Mouse (Mus musculus) CH12.LX (cell line): ENCODE results near the gene Ppan. TPM values are rescaled to one million over a fixed set of nuclear protein-coding genes. Genes with fewer than 3 reads are reported as not detected.

ENCODE experiments used
- DNase-seq: peaks from one replicate; pipeline ENCODE4 v3.0.0-alpha.2; 2013; ENCODE audit errors: extremely low read depth
- H3K27ac ChIP-seq: 2 replicates; pipeline ENCODE4 v1.5.1; 2012; ENCODE audit warnings: low read depth, mild to moderate bottlenecking, control low read depth, moderate library complexity; ENCODE audit not compliant: insufficient read depth
- H3K27me3 ChIP-seq: replicated peaks from 2 replicates; pipeline ENCODE3; 2012; ENCODE audit warnings: inconsistent platforms
- H3K36me3 ChIP-seq, 2 experiments: replicated peaks in 1 of 2; 2 replicates each; pipeline versions ENCODE3 to v1.6.1; 2012; ENCODE audit warnings: inconsistent platforms in 1 of 2, low read length in 1 of 2, mild to moderate bottlenecking in 1 of 2, mixed read lengths in 1 of 2, moderate library complexity in 1 of 2; ENCODE audit not compliant: control insufficient read depth in 1 of 2, insufficient read depth in 1 of 2
- H3K4me1 ChIP-seq, 2 experiments: 2 replicates each; pipeline ENCODE4 v1.6.1; 2012; ENCODE audit warnings: inconsistent platforms in 1 of 2, moderate library complexity in 1 of 2; ENCODE audit not compliant: insufficient read depth in 2 of 2, control insufficient read depth in 1 of 2
- H3K4me2 ChIP-seq: 2 replicates; pipeline ENCODE4 v1.6.1; 2012; ENCODE audit warnings: low read depth, mild to moderate bottlenecking, control low read depth; ENCODE audit not compliant: poor library complexity, insufficient read depth, severe bottlenecking
- H3K4me3 ChIP-seq, 3 experiments: fragments of 150-350 bp in 1 of 3; sonication (generic) in 1 of 3; replicated peaks in 1 of 3; 2 replicates each; pipeline versions ENCODE3 to v1.5.1; 2011 to 2012; ENCODE audit warnings: low read depth in 2 of 3, low read length in 2 of 3, mild to moderate bottlenecking in 2 of 3, moderate library complexity in 2 of 3, control low read depth in 1 of 3, improper control_type of control experiment in 1 of 3, inconsistent platforms in 1 of 3, mixed read lengths in 1 of 3; ENCODE audit not compliant: poor library complexity in 1 of 3
- H3K79me2 ChIP-seq: replicated peaks from 2 replicates; pipeline ENCODE4 v1.6.1; 2012; ENCODE audit warnings: mild to moderate bottlenecking, moderate library complexity; ENCODE audit not compliant: control insufficient read depth, poor library complexity, insufficient read depth, severe bottlenecking; ENCODE audit errors: extremely low read depth
- H3K9ac ChIP-seq: 2 replicates; pipeline ENCODE4 v1.6.1; 2012; ENCODE audit warnings: low read depth, mild to moderate bottlenecking, control low read depth, moderate library complexity; ENCODE audit not compliant: insufficient read depth
- H3K9me3 ChIP-seq: replicated peaks from 2 replicates; pipeline ENCODE3; 2012; ENCODE audit warnings: low read length, inconsistent platforms, mixed read lengths
- BHLHE40 ChIP-seq: IDR thresholded peaks from 2 replicates; pipeline ENCODE4 v1.6.1; 2011; ENCODE audit warnings: mild to moderate bottlenecking, low read depth, low read length, improper control_type of control experiment
- CHD1 ChIP-seq: IDR thresholded peaks from 2 replicates; pipeline ENCODE4 v1.6.1; 2012; ENCODE audit warnings: low read depth, low read length, improper control_type of control experiment, inconsistent platforms
- CTCF ChIP-seq, 2 experiments: IDR thresholded peaks in 1 of 2; conservative IDR thresholded peaks in 1 of 2; 2 replicates each; pipeline ENCODE4 v1.5.1; 2011 to 2012; ENCODE audit warnings: low read depth in 2 of 2, low read length in 2 of 2, improper control_type of control experiment in 1 of 2, inconsistent platforms in 1 of 2, mild to moderate bottlenecking in 1 of 2, moderate library complexity in 1 of 2
- IRF4 ChIP-seq: IDR thresholded peaks from 2 replicates; pipeline ENCODE4 v1.6.1; 2014; ENCODE audit warnings: low read depth, mild to moderate bottlenecking, inconsistent platforms, low read length, improper control_type of control experiment
- JUND ChIP-seq: conservative IDR thresholded peaks from 2 replicates; pipeline ENCODE4 v1.6.1; 2011; ENCODE audit warnings: low read depth, low read length, improper control_type of control experiment
- MAFK ChIP-seq: IDR thresholded peaks from 2 replicates; pipeline ENCODE4 v1.6.1; 2011; ENCODE audit warnings: low read length, improper control_type of control experiment; ENCODE audit not compliant: insufficient replicate concordance
- NRF1 ChIP-seq: IDR thresholded peaks from 2 replicates; pipeline ENCODE4 v1.6.1; 2014; ENCODE audit warnings: low read depth, mild to moderate bottlenecking, inconsistent platforms, low read length, improper control_type of control experiment, moderate library complexity
- POLR2A ChIP-seq: IDR thresholded peaks from 2 replicates; pipeline ENCODE4 v1.6.1; 2011; ENCODE audit warnings: low read depth, mild to moderate bottlenecking, improper control_type of control experiment, low read length
- SMC3 ChIP-seq: IDR thresholded peaks from 2 replicates; pipeline ENCODE4 v1.6.1; 2011; ENCODE audit warnings: low read depth, low read length, improper control_type of control experiment
- TCF12 ChIP-seq: IDR thresholded peaks from 2 replicates; pipeline ENCODE4 v1.6.1; 2014; ENCODE audit warnings: low read depth, mild to moderate bottlenecking, inconsistent platforms, low read length, improper control_type of control experiment
- ZC3H11A ChIP-seq: IDR thresholded peaks from 2 replicates; pipeline ENCODE4 v1.6.1; 2012; ENCODE audit warnings: low read depth, mild to moderate bottlenecking, inconsistent platforms, low read length, improper control_type of control experiment
- ZMIZ1 ChIP-seq: IDR thresholded peaks from 2 replicates; pipeline ENCODE4 v1.6.1; 2012; ENCODE audit warnings: low read depth, mild to moderate bottlenecking, inconsistent platforms, low read length, improper control_type of control experiment
- ZNF384 ChIP-seq: IDR thresholded peaks from 2 replicates; pipeline ENCODE4 v1.6.1; 2012; ENCODE audit warnings: low read depth, low read length, improper control_type of control experiment, inconsistent platforms
- dilution Hi-C: fragments of 300-500 bp; cut with MboI; formaldehyde crosslinking; loops from 2 replicates; pipeline ENCODE4 v1.14.3; 2020; ENCODE audit warnings: low sequenced_read_pairs; ENCODE audit not compliant: extremely low pct_unique_long_range_greater_than_20kb, extremely low pct_ligation_motif_present
- in situ Hi-C: fragments of 300-500 bp; cut with MboI; formaldehyde crosslinking; loops from 3 replicates; pipeline ENCODE4 v1.14.3; 2019; ENCODE audit warnings: low sequenced_read_pairs, low pct_ligation_motif_present, low pct_unique_long_range_greater_than_20kb, mixed read lengths
- polyA plus RNA-seq: library from polyadenylated mRNA; unstranded; fragments of >175 nt; gene quantifications from 2 replicates; pipeline ENCODE4 v1.2.1, GENCODE M21; 2012; ENCODE audit warnings: low read depth; ENCODE audit not compliant: insufficient read length
- total RNA-seq, 2 experiments: library from RNA; depleted of rRNA; stranded (reverse); fragments of 300-350 nt in 1 of 2; fragments of >200 nt in 1 of 2; gene quantifications; 2 replicates each; pipeline ENCODE4 v1.2.3; 2012 to 2014

Ppan gene
- total and polyA plus RNA-seq, 3 experiments: 272 to 359 (median 346) TPM

DNA sequence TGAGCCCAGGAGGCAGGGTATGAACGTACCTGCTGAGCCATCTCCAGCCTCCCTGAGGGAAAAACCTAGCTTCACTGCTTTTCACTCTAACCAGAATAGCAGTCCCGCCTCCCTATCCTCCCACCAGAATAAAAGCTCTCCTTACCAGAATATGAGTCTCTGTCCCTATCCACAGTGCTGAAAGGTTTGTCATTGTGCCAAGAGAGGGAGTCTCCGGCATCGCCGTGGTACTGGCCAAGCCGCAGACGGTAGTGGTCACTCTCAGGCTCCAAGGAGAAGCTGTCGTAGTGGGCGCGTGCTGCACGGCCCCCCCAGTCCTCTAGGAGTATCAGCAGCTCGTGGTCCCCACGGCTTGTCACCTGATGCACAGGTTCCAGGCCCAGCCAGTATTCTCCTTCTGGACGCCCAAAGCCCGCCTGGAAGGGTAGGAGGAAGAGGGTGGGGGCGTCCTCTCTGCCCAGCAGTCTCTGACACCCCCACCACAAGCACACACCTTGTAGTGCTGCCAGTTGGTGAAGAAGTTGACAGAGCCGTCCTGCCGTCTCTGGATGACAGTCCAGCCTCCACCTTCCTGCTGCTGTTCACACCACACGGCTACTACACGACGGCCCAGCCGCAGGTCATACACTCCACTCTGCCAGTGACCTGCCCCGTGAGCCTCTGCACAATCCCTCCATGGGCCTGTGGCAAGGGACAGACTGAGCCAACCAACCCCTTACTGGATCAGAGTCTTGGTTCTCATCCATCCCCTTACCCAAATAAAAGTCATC, 12.8 kb upstream of the Ppan start:
- Histone ChIP-seq H3K36me3 (peaks cover 43 to 46% of the 10 kb centered on the region in 2 experiments), H3K27ac (no peak overlapping the region), H3K79me2 (no peaks in the 10 kb centered on the region), H3K4me1 (peaks cover 22 to 23% of the 10 kb centered on the region in 2 experiments), H3K9me3 (no peaks in the 10 kb centered on the region), H3K4me3 (no peak overlapping the region), H3K4me2 (no peak overlapping the region)
- in situ Hi-C loops: no loop called here
- TF ChIP-seq SMC3 (no peak), CTCF (conservative IDR thresholded peaks at IDR 0.05 in 1 of 2, IDR thresholded peaks at IDR 0.05 in 1 of 2; ENCODE audit: low read depth in 2 of 2, low read length in 2 of 2) (no peak), ZC3H11A (no peak), BHLHE40 (no peak), ZNF384 (no peak), ZMIZ1 (no peak), JUND (no peak), TCF12 (no peak), POLR2A (no peak), MAFK (no peak), NRF1 (no peak), CHD1 (no peak)
- TF ChIP-seq, all 38 proteins: peak for 0
- peaks cover 23% of the 10 kb centered on the region for H3K27me3 ChIP-seq
- dilution Hi-C loops: no loop called here
- no peak overlapping the region for H3K9ac ChIP-seq
- no peak for DNase-seq

DNA sequence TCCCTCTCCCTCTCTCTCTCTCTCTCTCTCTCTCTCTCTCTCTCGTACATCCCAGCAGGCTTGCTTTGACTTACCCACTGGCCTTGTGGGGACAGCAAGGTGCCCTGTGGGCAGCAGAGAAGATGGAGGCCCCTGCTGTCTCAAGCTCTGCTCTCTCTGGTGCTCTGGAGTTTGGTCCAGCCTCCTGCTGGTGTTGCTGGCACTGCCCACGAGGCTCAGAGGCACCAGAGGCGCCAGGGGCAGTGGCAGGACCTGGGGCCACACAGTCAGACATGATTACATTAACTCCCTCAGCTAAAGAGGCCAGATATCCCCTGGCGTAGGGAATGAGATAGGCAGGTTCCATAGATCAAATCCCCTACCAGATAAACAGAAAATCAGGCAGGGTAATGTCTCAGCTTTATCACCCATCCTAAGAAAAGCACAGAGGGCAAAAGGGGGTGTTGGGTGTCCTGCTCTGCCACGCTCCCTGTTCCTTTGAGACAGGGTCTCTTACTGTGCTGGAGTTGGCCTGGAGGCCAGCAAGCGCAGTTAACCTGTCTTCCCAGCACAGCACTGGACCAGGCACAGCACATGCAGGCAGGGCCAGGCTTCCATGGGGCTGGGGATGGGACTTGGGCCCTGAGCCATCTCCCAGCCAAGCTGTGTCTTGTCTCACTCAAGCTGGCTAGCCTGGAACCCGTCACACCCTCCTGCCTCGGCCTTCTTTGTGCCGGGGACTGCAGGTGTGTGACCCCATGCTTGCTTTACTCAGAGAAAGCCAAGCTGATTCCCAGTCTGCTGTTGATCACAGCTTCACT, 11.5 kb upstream of the Ppan start:
- TF ChIP-seq ZMIZ1 (no peak), ZNF384 (no peak), IRF4 (no peak)
- peak overlapping the region in 2 of 3 experiments; percentile 40 to 57 for H3K4me3 ChIP-seq
- in situ Hi-C loops: no loop called here
- peak overlapping the region; percentile 83 for H3K9ac ChIP-seq
- peaks cover 18% of the 10 kb centered on the region for H3K27me3 ChIP-seq
- dilution Hi-C loops: no loop called here
- no peaks in the 10 kb centered on the region for H3K79me2 ChIP-seq
- DNase-seq: no peak
- H3K4me2 ChIP-seq: peak overlapping the region; percentile 4
- peaks cover 22 to 23% of the 10 kb centered on the region in 2 experiments for H3K4me1 ChIP-seq
- no peaks in the 10 kb centered on the region for H3K9me3 ChIP-seq
- peak overlapping the region; percentile 97 for H3K27ac ChIP-seq
- H3K36me3 ChIP-seq: peaks cover 32 to 33% of the 10 kb centered on the region in 2 experiments
